Comparison of ENCODE assay signal across 13 mouse cellular contexts in genomic region chr17:49590051-49590450, GRCm38 (mm10). TPM values are rescaled to one million over a fixed set of nuclear protein-coding genes. Genes with fewer than 3 reads are reported as not detected.
A peak's percentile ranks its signal among the peaks of the same experiment; 100 is the strongest.
DNase-seq lines count a peak whose midpoint lies in the region.
"Had no signal": no experiment of that assay in that cellular context is flagged by ENCODE, and none has a peak within 500 bp of the region (broad histone marks: within the 10 kb centered on the region; RNA-seq: fewer than 3 reads in every experiment).

No protein-coding gene starts in this region.

- DNase-seq in embryo, embryonic 10.5 days (ENCODE audit: low spot score), result peak; percentile 52
- no peak for DNase-seq in embryo, embryonic 9.5 days (ENCODE audit: extremely low spot score)
- DNase-seq in layer of hippocampus, adult 8-10 months (ENCODE audit: low spot score in 2 of 2), result peak; percentile 20 to 30
- no peak for DNase-seq in layer of hippocampus, postnatal 25 days (ENCODE audit: extremely low spot score in 1 of 2, low spot score in 1 of 2)
- DNase-seq in Muller cell, postnatal 12 days (ENCODE audit: inconsistent ontology term), result peak; percentile 6
- peak; percentile 32 for DNase-seq in layer of hippocampus, adult 9-10 months (ENCODE audit: low spot score)
- no peak for DNase-seq in thymus, postnatal 0 days (ENCODE audit: low spot score)
- DNase-seq in thymus, postnatal 25 days, result no peak
- DNase-seq: cerebellum, adult 8-10 months; heart, postnatal 4 days; kidney, adult 11 months; lung, adult 18-20 months had no signal

RNA-seq across cellular contexts. Expression of gene Kif6, which starts 24.9 kb away (rescaled TPM):
- 1 to 10 TPM; 4.5 to 8.3 (median 5.8) TPM for total RNA-seq in layer of hippocampus, adult 8-10 months (2022)
- 1 to 10 TPM; 3.0 to 3.9 TPM for total RNA-seq in layer of hippocampus, postnatal 25 days (2021)
- polyA plus RNA-seq in thymus, postnatal 0 days (2015; fragmentation: Nextera tagmentation; extraction: Ambion mirVana), result 1.3 TPM in 2 replicates
- total RNA-seq: gastrocnemius, adult 18-20 months had no signal

RNA-seq across cellular contexts. Expression of gene Daam2, which starts 25.9 kb away (rescaled TPM):
- total RNA-seq in layer of hippocampus, adult 8-10 months (2022), result 10 to 100 TPM; 66.2 to 85.4 (median 78.1) TPM
- total RNA-seq in layer of hippocampus, postnatal 25 days (2021), result 10 to 100 TPM; 55.9 to 57.1 TPM
- 0.18 and 0.30 TPM in 2 replicates for polyA plus RNA-seq in thymus, postnatal 0 days (2015; fragmentation: Nextera tagmentation; extraction: Ambion mirVana)

Comparison
In these comparisons a context has a peak if more than half of its experiments do, and no peak if none do; other contexts are left out.
1. DNase-seq: peak in embryo, embryonic 10.5 days (single experiment), layer of hippocampus, adult 8-10 months (2 of 2), Muller cell, postnatal 12 days (single experiment) and layer of hippocampus, adult 9-10 months (single experiment); none in embryo, embryonic 9.5 days (single experiment), layer of hippocampus, postnatal 25 days (0 of 2), thymus, postnatal 0 days (single experiment) and thymus, postnatal 25 days (single experiment).